Mouse (Mus musculus) cerebellum, adult 9-10 months (tissue): Measurements from ENCODE around the gene Maml3.

Source experiments
- DNase-seq: peaks from one replicate; pipeline ENCODE4 v3.0.0; 2022

Gene Maml3

DNA sequence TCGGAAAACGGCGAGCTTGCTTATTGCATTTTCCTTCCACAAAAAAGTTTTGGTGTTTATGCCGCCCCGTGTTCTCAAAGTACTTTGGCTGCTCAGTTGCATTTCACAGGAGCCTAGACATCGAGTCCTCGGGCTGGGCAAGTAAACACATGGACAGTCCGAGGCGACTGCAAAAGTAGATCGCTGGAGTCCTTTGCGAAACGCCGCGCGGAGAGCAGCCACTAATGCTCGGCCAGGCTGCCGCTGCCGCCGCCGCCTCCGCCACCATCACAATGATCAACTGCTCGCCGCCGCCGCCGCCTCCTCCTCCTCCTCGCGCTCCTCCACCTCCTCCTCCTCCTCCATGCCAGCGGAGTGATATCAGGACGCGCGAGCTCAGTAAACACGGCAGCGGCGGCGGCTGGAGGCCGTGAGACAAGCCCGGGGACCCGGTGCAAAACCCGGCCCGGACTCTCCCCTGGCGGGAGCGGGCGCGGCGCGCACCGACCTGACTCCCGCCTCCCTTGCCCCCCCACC, at the start of gene Maml3:
Gene Maml3 (minus strand): TSS at position 441 of the 516 bp plus-strand sequence.
- peak; percentile 92 for DNase-seq

DNA sequence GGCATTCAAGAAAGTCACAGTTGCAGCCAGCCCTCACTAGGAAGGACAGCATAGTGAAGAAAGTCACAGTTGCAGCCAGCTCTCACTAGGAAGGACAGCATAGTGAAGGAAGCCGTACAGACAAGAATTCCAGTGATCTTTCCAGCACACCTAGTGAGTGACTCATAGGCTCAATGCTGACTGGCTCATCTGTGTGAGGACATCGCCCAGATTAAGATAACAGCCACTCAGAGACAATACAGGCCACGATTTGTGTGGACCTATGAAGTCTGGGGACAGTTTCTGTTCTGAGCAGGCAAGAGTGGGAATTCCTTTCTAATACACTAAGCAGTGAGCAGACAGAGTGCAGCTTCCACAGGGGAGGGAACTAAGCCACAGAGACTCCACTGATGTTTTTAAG, 46.3 kb upstream of the Maml3 start:
- DNase-seq = no peak

DNA sequence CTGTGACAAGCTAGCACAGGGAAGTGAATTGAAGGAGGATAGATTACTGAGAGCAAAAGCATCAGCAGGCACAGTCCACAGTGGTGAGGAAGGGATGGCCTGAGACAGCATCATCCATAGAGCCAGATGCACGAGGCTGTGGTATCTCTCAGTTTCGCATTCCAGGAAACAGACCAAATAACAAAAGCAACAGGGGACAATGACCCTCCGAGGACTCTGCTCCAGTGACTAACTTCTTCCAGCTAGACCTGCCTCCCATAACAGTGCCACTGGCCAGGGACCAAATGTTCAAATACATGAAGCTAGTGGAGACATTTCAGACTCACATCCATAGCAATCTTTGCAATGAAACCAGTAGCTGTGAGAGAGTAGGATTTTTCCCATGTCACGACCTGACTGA, 43.4 kb upstream of the Maml3 start:
- no peak for DNase-seq

DNA sequence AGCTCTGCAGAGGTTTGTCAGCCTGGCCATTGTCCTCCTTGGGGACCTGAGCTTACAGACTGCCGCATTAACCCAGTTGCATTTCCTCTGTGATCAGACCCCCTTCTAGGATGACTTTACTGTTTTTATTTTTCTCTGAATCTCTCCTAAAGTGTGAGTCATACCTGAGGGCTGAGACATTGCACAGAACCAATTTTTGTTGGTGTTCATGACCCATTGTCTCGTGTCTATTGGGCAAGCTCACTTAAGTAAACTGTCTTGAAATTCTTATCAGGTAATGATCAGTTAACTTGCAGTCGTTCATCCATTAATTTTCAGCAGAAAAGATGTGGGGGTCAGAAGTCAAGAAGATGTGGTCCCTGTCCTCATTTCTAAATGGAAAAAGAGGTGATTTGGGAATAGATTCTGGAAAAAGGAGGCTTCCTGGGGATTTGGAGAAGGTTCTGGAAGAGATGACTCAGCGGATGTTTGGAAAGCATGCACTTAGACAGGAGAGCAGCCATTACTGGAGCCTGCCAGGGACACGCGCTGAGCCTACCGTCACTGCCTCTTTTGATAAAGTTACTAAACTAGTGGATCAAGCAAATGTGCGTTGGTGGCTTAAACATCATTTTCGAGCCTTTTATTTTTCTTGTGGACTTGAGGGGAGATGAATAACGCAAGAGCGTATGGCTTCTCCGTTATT, 40.0 kb upstream of the Maml3 start:
- no peak for DNase-seq

DNA sequence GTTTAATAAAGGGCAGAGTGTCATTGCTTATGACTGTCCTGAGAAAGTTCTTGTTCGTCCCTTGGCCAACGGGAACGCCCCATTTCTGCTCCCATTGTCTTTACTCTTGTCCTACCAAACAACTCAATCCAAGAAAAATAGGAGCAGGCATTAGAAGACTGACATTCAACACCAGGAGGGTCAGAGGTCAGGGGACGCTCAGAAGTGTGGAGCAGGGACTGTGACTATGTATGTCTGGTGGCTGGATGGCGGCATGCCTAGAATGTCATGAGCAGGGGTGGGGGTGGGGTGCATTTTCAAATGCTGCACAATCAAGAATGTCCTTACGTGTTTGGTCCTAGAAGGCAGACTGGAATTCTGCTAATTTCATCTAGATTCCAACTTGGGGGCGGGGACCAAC, 38.1 kb upstream of the Maml3 start:
- DNase-seq = no peak

DNA sequence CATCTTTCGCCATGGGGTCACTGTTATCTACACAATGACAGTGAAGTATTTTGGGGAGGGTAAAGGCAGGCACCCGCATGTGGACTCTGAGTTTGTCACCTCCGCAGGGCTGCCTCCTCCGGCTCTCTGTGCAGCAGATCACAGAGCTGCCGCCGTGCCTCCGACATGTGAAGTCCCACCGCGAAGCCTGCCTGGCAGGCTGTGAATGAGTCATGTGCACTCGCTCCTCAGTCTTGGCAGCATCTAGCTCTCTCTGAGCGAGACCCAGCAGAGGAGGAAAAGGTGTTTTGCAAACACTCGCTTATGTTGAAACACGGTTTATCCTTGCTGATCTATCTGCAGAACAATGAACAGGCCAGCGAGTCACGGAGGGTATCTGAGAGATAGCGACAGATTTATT, 35.3 kb upstream of the Maml3 start:
- peak; percentile 49 for DNase-seq

DNA sequence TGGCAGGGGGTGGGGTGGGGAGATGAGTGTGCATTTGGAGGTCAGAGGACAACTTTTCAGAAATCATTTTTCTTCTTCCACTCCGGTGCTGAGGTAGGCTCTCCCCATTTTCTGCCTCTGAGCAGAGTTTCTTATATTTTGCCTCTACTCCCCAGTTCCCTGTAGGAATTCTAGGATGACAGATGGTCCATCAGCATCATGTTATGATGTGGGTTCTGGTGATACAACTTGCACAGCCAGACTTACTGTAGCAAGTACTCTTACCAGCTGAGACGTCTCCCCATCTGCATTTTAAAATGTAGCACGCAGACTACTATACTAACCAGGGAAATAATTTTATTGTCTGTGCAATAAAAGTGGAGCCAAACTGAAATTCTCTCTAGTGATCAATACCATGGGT, 20.5 kb upstream of the Maml3 start:
- DNase-seq = no peak

DNA sequence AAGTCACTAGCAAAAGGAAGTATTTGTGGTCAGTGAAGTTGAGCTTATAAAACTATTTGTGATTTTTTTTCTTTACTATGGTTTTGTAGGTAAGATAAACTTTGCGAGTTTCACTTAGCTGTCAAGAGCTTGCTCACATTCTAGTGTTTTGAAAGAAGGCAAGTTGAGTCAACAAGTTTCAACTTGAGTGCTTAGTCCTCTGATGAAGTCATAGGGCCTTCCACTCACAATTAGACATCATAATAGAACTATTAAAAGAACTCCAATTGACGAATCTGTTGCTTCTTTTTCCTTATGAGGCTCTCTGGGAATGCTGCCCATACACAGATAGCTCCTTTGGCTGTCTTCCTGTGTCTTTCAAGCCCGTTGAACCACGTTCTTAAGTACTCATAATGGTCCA, 16.0 kb upstream of the Maml3 start:
- no peak for DNase-seq

DNA sequence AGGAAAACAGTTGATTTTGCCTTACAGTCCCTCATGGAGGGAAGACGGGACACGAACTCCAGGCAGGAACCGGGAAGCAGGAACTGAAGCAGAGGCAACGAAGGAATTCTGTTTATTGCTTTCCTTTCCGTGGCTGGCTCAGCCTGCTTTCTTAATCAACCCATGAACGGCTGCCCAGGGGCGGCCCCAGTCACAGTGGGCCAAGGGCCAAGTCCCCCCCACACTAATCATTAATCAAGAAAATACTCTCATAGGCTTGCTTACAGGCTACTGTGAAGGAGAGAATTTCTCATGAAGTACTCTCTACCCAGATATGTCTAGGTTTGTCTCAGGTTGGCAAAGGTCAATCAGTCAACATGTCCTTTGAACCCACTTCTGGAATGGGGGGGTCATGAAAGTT, 14.3 kb upstream of the Maml3 start:
- no peak for DNase-seq

DNA sequence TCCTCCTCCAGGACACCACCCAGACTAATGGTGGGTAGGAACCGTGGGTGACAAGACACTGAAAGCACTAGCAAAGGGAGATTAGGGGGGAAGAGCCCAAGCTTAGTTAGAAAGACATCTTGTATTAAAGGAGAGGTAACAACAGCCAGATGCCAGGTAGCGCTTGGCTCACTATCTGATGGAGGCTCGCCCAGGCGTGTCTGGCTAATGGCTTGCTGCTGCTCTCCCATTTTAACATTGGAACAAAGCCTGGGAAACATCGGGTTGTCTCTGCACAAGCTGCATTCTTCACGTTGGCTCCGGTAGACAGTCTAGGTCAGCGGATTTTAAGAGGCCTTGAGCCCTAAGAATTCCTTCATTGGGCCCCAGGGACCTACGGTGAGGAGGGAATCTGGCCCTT, 10.5 kb upstream of the Maml3 start:
- no peak for DNase-seq

DNA sequence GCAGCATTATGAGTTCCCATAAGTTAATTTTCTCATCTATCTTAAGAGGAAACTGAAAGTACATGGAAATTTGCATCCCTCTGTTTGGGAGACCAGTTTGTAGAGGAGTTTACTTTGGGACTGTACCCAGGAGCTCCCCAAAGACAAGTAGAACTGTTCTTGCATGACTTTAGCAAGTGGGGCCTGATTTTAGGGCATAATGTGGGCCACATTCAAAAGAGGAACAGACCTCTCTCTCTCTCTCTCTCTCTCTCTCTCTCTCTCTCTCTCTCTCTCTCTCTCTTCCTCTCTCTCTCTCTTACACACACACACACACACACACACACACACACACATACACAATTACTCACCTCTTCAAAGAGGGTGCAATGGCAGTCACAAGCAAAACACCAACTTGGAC, 3.2 kb upstream of the Maml3 start:
- no peak for DNase-seq

DNA sequence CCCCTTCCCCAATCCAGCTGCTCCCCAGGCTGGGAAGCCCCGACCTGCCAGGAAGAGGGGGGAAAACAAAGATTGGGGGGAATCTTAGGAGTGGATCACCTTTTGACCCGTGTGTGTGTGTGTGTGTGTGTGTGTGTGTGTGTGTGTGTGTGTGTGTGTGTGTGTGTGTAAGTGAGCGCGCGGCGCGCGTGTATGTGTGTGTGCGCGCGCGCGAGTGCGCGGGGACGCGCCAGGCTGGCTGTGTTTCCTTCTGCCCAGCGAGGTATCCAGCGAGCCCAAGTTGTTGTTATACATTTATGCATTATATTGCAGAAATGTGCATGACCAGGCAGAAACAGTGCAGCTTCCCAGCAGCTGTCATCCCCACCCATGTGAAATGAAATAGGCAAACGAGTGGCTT, 280 bp upstream of the Maml3 start:
- DNase-seq = peak; percentile 73

DNA sequence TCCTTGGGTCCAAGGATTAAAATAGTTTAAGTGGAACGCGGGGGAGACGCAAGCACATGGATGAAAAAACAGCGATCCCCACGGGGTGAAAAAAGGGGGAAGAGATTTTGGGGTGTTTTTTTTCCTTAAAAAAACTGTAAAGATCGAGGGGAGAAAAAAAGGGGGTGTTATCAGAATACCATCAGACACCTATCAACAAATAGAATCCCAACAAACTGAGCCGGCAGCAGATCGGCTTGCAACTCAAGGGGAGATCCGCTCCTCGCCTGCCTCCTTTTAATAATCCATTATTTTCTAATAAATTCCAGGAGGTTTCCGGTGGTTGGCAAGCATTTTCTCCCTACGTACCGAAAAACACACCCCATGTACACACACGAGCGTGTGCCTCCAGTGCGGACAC, 668 bp downstream of the Maml3 start:
- no peak for DNase-seq

DNA sequence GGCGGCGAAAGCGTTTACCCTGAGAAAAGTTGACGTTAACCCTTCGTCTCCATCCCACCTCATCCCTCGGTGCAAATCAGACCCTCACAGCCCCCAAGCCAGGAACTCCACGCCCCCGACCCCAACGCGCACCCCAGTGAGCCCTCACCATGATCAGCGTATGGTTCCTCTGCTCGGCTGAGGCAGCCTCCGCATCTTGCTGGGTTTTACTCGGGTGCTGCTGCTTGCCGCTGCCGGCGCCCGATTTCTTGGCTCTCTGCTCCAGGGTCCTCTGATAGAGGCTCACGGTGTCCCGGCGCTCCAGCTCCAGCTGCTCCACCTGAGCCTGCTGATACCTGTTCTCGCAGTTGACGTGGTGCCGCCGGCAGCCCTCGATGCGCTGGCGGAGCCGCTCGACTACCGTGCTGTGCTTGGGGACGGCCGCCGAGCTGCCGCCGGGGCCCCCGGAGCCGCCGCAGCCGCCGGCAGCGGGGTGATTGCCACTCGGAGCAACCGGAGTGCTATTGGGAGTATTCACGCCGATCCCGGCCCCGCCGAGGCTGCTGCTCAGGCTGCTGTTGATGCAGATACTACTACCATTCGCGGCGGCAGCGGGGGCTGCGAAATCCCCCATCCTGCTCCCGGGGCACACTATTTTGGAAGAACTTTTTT, 1.2 kb downstream of the Maml3 start:
- DNase-seq = peak; percentile 69

DNA sequence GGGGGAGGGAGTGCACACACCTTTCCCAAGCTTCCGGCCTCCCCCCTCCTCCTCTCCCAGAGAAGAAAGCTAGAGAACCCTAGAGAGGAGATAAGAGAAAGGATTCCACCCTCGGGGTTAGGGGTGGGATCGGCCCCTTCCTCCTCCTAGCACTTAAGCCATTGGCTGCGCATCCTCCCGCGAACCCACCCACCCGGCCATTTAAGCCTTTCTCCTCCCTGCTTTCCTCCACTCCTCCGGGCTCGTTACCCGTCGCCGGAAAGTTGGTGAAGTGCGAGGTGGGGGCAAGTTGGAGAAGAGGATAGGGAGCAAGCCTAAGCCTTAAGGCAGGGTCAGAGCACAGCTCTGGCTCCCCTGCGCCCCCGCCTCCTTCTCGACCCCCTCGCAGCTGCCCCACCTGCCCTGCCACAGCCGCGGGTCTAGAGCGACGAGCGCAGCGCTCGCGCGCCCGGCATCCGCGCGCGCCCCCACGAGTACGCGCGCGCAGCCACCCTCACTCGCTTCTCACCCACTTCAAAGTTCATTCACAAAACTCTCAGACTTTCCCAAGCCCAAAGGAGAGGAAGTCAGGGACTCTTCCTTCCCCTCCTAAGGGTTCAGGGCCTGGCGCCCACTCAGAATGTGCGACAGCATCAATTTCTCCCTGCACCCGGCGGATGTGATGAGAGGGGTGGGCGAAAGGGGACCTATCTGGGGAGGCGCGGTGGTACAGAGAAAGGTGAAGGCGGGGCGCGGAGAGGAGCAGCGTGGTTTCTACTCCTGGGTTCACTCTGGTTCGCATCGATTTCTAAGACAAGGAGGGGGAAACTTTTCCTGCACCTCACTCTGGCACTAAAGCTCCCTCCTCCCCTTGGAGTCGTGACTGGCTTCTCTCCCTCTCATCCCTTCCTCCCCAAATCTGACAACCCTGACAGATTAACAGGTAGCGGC, 2.0 kb downstream of the Maml3 start:
- DNase-seq = peak; percentile 78

DNA sequence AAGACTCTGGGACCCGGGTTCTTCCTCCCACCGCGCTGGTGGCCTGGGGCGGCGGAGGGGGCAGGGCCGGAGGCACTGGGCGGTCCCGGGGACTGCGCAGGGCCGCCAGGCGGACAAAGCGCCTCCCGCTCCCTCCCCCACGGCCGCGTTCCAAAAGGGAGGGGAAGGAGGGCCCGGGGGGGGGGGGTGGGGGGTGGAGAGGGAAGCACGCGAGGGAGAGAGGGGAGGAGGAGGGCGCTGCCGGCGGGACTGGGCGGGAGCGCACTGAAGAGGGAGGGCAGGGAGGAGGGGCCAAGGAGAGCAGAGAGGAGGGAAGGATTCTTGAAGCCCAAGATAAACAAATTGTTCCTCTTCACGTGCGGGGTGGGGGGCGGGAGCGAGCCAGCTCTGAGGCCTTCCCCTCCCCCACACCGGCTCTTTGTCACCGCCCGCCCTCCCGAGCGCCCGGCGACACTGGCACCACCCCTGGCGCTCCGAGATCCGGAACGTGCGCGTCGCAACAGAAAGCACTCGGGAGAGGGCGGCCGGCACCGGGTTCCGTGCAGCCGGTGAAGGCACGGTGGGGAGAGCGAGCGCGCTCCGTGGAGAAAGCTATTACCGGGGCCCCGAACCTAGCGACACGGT, 2.8 kb downstream of the Maml3 start:
- peak; percentile 88 for DNase-seq

DNA sequence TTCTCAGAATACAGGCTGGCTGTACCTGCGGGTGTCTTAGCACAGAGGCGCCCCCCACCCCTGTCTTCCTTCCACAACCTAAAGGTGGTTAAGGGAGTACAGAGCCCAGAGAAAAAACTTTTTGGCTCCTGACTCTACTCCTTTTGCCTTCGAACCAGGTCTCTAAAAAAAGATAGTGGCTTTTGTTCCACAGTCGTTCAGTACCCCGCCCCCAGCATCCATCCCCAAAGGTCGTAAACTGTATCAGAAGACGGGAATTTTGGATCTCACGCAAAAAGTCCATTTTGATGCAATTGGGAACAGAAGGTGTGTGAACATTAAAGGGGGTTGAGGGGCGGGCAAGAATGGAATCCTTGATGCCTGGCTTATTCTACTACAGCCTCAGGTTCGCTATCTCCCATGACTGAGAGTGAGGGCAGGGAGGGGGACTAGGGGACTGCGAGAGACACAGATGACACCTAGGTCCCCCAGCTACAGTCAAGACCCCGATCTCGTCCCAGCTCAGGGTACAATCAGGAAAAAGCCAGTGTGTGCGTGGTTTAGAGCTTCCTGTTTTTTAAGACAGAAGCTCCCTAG, 3.4 kb downstream of the Maml3 start:
- DNase-seq = no peak

DNA sequence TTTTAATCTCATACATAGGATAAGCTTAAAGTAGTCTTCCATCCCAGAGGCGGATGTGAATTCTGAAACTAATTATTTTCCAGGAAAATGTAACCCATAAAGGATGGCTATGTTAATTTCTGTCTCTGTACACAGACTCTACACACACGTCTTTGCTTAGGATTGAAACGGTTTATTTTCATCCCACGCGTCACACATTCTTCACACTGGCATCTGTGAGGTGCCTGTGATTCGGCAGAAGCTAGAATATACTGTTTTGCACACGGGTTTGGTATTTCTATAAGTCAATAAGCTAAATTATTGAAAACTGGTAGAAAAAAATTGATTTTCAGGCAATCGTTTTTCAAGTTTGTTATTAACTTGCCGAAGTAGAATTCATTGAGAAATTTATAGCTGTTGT, 4.0 kb downstream of the Maml3 start:
- DNase-seq = peak; percentile 39

DNA sequence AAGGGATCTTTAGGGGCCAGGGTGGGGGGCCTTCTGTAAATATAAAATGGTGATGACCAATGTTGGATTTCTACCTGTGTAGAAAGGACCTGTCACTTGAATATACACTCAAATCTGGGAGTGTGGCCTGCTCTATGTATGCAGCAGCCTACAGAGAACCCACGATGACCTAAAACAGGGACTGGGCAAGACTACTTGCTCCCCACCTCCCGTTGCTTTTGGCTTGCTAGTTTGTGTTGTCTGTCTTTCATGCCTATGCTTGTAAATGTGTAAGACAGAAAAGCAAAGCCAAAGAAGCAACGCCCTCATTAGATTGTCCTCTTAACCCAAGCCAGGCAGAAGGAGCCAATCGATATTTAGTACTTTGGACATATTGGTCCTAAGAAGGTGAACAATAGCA, 4.6 kb downstream of the Maml3 start:
- peak; percentile 54 for DNase-seq

DNA sequence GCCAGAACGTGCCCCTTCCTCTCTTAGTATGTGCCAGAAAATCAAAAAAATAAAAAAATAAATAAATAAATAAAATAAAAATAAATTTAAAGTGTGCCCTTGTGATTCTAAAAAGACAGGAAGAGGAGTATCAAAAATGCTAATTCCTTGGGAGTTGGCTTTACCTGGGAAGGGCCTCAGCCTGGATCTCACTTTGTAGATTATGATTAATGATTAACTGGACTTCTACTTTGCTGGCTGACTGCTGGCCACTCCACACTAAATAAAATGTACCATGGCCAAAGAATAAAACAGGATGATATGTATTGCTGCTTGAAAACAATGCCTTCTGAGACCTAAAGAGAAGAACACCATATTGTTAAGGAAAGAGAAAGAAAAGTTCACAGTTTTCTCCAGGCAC, 5.6 kb downstream of the Maml3 start:
- no peak for DNase-seq

DNA sequence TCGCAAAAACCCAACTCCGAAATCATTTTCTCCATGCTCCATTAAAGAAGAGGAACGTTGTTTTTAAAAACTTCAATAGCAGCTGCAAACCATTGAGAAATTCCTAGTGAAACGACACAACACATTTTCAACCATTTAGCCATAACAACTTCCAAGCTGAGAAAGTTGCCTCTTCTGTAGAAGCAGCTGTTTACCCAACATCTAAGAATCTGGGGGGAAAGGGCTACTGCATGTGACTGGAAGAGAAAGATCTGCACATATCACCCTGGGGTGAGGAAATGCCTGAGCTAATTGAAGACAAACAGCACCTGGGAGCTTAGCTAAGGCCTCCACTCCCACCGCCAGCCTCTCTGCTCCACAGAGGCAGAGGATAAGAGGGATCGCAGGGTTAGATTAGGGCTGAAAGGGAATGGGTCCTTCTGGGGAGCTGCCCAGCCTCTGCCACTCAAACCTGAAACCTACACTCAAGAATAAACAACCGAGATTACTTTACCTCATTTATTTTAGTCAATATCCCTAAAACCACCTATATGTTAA, 13.5 kb downstream of the Maml3 start:
- DNase-seq = no peak

DNA sequence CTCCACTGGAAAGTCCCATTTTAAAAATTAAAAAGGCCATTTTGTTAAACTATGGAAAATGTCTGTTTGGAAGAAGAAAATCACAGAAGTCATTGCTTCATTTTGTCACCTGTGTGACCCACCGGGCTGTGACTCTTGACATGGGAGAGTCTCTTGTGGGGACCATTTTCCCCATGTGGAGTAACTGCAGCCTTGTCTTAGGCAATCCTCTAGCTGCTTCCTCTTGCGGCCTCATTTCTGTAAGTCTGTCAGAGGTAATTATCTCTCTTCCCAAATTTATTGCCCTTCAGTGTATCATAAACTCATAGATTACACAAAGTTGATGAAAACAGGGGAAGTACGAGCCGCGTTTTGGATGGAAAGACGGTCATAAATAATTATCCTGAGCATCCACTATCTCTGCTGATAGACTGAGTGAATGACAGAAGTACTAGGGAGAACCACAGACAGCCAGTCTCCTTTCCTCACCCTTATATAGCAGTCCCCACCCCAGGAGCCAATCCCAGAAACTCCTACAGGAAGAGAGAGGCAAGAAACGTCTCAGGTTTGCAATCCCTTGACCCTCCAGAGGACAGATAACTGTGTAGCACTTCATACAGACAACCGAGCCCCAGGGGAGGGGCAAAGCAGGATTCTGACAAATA, 14.5 kb downstream of the Maml3 start:
- no peak for DNase-seq
